Mouse (Mus musculus) lung, embryonic 14.5 days (tissue): Measurements from ENCODE around the gene Pold1. TPM values are rescaled to one million over a fixed set of nuclear protein-coding genes. Genes with fewer than 3 reads are reported as not detected.

Experiments used
- ATAC-seq: fragments of 200-750 bp; cut with Nextera tagmentation; 2 replicates; pipeline ENCODE4 v1.8.0; 2017; ENCODE audit warnings: mild to moderate bottlenecking, moderate TSS enrichment, moderate library complexity; ENCODE audit not compliant: insufficient read depth
- DNase-seq: peaks from one replicate; pipeline ENCODE4 v3.0.0-alpha.2; 2015
- H3K27ac ChIP-seq: fragments of 300-500 bp; sonication (generic); 2 replicates; pipeline ENCODE4 v1.5.1; 2014; ENCODE audit warnings: low read depth, mild to moderate bottlenecking, moderate library complexity
- H3K27me3 ChIP-seq: fragments of 300-500 bp; sonication (generic); 2 replicates; pipeline ENCODE4 v1.6.1; 2014; ENCODE audit warnings: low read length, control low read depth; ENCODE audit not compliant: insufficient read depth
- H3K36me3 ChIP-seq: fragments of 300-500 bp; sonication (generic); 2 replicates; pipeline ENCODE4 v1.6.1; 2014; ENCODE audit warnings: control low read depth; ENCODE audit not compliant: insufficient read depth
- H3K4me1 ChIP-seq: fragments of 300-500 bp; sonication (generic); 2 replicates; pipeline ENCODE4 v1.6.1; 2014; ENCODE audit warnings: antibody characterized with exemption, control low read depth; ENCODE audit not compliant: insufficient read depth
- H3K4me2 ChIP-seq: fragments of 300-500 bp; sonication (generic); 2 replicates; pipeline ENCODE4 v1.6.1; 2014; ENCODE audit warnings: mild to moderate bottlenecking
- H3K4me3 ChIP-seq: fragments of 300-500 bp; sonication (generic); 2 replicates; pipeline ENCODE4 v1.5.1; 2014; ENCODE audit warnings: low read depth, low read length
- H3K9ac ChIP-seq: fragments of 300-500 bp; sonication (generic); 2 replicates; pipeline ENCODE4 v1.6.1; 2014
- H3K9me3 ChIP-seq: fragments of 300-500 bp; sonication (generic); 2 replicates; pipeline ENCODE4 v1.6.1; 2016; ENCODE audit warnings: low read depth, low read length, control low read depth
- CTCF ChIP-seq: IDR thresholded peaks from 2 replicates; pipeline ENCODE4 v1.5.1; 2016; ENCODE audit warnings: antibody characterized with exemption, low read depth
- WGBS: fragments of 180-500 bp; shearing (Covaris S2); extraction: QIAGEN DNeasy Blood & Tissue Kit; methylation state at CpG from one replicate; pipeline ENCODE4 v1.1.7; 2014; 5-methylcytosine and 5-hydroxymethylcytosine counted together
- polyA plus RNA-seq: library from polyadenylated mRNA; unstranded; fragments of >200 nt; fragmentation: Nextera tagmentation; extraction: Ambion mirVana; gene quantifications from 2 replicates; pipeline ENCODE4 v1.2.1, GENCODE M21; 2014

Pold1 gene
- polyA plus RNA-seq, 1 experiment from 2014 or later: 105 TPM

DNA sequence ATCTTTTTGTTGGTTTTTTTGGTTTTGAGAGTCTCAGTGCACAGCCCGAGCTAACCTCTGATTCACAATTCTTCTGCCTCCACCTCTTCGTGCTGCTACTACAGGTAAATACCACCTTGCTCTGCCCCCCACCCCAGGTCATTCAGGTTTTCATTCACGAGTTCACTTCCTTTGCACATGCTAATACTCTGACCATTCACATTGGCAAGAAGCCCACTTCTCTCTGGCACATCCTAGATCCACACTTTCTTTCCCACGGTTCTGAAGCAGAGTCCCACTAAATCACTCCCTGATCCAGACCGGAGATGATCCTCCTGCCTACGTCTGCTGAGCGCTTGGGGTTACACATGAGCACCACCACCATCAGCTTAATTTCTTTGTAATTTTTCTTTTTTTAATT is 53.6 kb downstream of the Pold1 start:
- H3K9ac ChIP-seq: peak overlapping the region; percentile 80
- H3K9me3 ChIP-seq: no peaks in the 10 kb centered on the region
- peak overlapping the region; percentile 70 for H3K4me3 ChIP-seq
- peaks cover 33% of the 10 kb centered on the region for H3K36me3 ChIP-seq
- no peak for TF ChIP-seq CTCF
- H3K27ac ChIP-seq: no peak overlapping the region
- 73% methylated on average over 7 of the region's 7 CpGs for WGBS
- DNase-seq (no peak), ATAC-seq (no peak)
- peak overlapping the region; percentile 94 for H3K4me2 ChIP-seq
- H3K27me3 ChIP-seq: peaks cover 4% of the 10 kb centered on the region; the same call in 1 of the 2 replicates
- H3K4me1 ChIP-seq: peaks cover 7% of the 10 kb centered on the region

DNA sequence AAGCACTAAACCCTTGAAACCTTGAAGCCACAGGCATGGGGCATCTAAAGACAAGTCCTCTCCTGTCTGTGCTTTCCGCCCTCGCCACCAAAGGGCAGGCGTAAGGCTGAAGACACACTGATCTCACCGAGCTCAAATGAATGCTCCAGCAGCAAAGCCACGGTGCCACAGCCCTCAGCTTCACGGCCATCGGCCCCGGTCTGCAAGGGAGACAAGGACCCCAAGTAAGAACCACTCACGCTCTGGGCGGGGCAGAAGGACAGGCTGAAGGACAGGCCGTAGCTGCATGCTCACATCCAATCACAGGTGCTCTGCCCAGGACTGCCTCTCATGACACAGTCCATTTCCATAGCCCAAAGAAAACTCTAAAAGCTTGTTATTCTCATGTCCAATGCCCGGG is 54.0 kb downstream of the Pold1 start:
- Histone ChIP-seq H3K27me3 (peaks cover 3% of the 10 kb centered on the region; the same call in 1 of the 2 replicates), H3K4me1 (peaks cover 7% of the 10 kb centered on the region), H3K4me2 (peak overlapping the region; percentile 94; the same call in 1 of the 2 replicates), H3K36me3 (peaks cover 37% of the 10 kb centered on the region), H3K4me3 (no peak overlapping the region), H3K9me3 (no peaks in the 10 kb centered on the region), H3K27ac (no peak overlapping the region), H3K9ac (no peak overlapping the region)
- TF ChIP-seq CTCF: no peak
- WGBS: 90% methylated on average over 12 of the region's 12 CpGs
- no peak for DNase-seq
- ATAC-seq: no peak

DNA sequence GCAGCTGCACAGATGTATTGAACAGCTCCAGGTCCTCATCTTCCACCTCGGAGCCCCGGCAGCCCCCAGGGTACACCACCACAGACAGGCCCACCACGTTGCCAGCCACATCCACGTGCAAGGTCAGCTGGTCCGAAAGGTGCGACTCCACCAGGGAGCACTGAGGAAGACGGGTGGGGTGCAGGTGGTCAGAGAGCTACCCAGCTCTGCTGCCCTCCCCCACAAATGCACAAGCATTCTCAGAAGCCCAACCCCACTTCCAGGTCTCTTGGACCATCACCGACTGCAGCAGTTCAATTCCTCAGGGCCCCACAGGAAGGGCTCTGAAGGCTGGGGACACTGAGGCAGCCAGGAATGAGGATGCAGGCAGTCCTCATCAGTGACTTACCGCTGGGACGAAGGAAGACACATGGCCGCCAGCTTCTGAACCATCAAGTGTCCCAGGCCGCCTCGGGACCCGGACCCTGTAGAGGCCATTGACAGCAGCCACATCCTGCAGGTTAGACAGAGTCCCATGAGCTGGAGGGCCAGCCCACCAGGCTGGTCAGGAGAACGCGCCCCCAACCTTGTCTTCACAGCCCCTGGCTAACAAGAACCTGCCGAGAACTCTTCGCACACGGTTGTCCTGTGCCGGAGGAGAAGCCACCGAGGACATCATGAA is 56.4 kb downstream of the Pold1 start:
- H3K9ac ChIP-seq: no peak overlapping the region
- H3K4me1 ChIP-seq: peaks cover 7% of the 10 kb centered on the region
- H3K4me2 ChIP-seq: no peak overlapping the region
- no peak for ATAC-seq
- no peak for TF ChIP-seq CTCF
- peaks cover 48% of the 10 kb centered on the region for H3K36me3 ChIP-seq
- 89% methylated on average over 21 of the region's 21 CpGs for WGBS
- no peak for DNase-seq
- no peaks in the 10 kb centered on the region for H3K9me3 ChIP-seq
- no peak overlapping the region for H3K4me3 ChIP-seq
- no peaks in the 10 kb centered on the region for H3K27me3 ChIP-seq
- no peak overlapping the region for H3K27ac ChIP-seq

- peaks cover 7% of the 10 kb centered on the region for H3K4me1 ChIP-seq
- peaks cover 48% of the 10 kb centered on the region for H3K36me3 ChIP-seq
- H3K4me2 ChIP-seq: no peak overlapping the region
- H3K27ac ChIP-seq: no peak overlapping the region
- no peak overlapping the region for H3K9ac ChIP-seq
- DNase-seq: no peak
- no peaks in the 10 kb centered on the region for H3K9me3 ChIP-seq
- H3K4me3 ChIP-seq: no peak overlapping the region
- no peak for TF ChIP-seq CTCF
- WGBS: 95% methylated on average over 5 of the region's 5 CpGs
- no peak for ATAC-seq
- no peaks in the 10 kb centered on the region for H3K27me3 ChIP-seq
Observed at GRCm38 (mm10) chr7:44491391-44491790, 57.3 kb downstream of the Pold1 start.

DNA sequence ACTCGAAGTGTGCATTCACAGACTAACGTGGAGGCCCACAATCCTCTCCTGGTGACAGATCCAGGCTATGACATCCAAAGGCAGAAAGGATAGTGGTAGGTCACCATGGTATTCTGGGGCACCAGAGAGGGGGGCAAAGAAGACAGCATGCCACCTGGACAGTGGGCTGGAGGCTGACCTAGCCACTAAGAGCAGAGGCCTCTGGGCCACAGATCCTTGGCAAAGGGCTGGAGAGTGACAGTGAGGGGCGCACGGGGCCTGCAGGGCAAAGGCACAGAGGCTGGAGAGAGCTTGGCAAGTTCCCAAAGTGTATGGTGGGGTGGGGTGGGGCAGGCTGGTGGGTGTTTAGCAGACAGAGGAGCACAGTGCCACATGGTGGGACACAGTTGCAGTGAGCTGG is 58.4 kb downstream of the Pold1 start:
- 89% methylated on average over 4 of the region's 4 CpGs for WGBS
- ATAC-seq (no peak), DNase-seq (no peak)
- no peak for TF ChIP-seq CTCF
- Histone ChIP-seq H3K27me3 (no peaks in the 10 kb centered on the region), H3K9me3 (no peaks in the 10 kb centered on the region), H3K9ac (no peak overlapping the region), H3K4me3 (no peak overlapping the region), H3K4me2 (no peak overlapping the region), H3K4me1 (peaks cover 2% of the 10 kb centered on the region; the same call in 1 of the 2 replicates), H3K27ac (no peak overlapping the region), H3K36me3 (peaks cover 48% of the 10 kb centered on the region)

- H3K4me2 ChIP-seq: no peak overlapping the region
- no peak overlapping the region for H3K4me3 ChIP-seq
- H3K4me1 ChIP-seq: no peaks in the 10 kb centered on the region
- no peak overlapping the region for H3K27ac ChIP-seq
- no peak for ATAC-seq
- no peaks in the 10 kb centered on the region for H3K27me3 ChIP-seq
- 86% methylated on average over 8 of the region's 8 CpGs for WGBS
- H3K36me3 ChIP-seq: peaks cover 45% of the 10 kb centered on the region
- no peak for DNase-seq
- TF ChIP-seq CTCF: no peak
- H3K9ac ChIP-seq: no peak overlapping the region
- no peaks in the 10 kb centered on the region for H3K9me3 ChIP-seq
Observed at GRCm38 (mm10) chr7:44488545-44488944, 60.1 kb downstream of the Pold1 start.

GRCm38 (mm10) chr7:44487936-44488335 is 60.7 kb downstream of the Pold1 start:
- Histone ChIP-seq H3K4me1 (no peaks in the 10 kb centered on the region), H3K4me2 (no peak overlapping the region), H3K36me3 (peaks cover 42% of the 10 kb centered on the region), H3K27me3 (no peaks in the 10 kb centered on the region), H3K9ac (no peak overlapping the region), H3K9me3 (no peaks in the 10 kb centered on the region), H3K4me3 (no peak overlapping the region), H3K27ac (no peak overlapping the region)
- no peak for DNase-seq
- no peak for TF ChIP-seq CTCF
- 85% methylated on average over 7 of the region's 7 CpGs for WGBS
- no peak for ATAC-seq
